Mouse (Mus musculus): ENCODE measurements around the gene Pigk. TPM values are rescaled to one million over a fixed set of nuclear protein-coding genes. Genes with fewer than 3 reads are reported as not detected.

Gene Pigk
- polyA plus RNA-seq (2015; fragmentation: Nextera tagmentation; extraction: Ambion mirVana), result 41.5 and 44.6 TPM in 2 replicates

- peak within 1 kb of the TSS; percentile 83 for H3K9ac ChIP-seq (replicated peaks; ENCODE audit: low read depth)
- DNase-seq (ENCODE audit: low spot score), result peak; percentile 95
- no peaks in the 10 kb centered on the region for H3K27me3 ChIP-seq (replicated peaks; ENCODE audit: insufficient read depth, low read length)
- H3K36me3 ChIP-seq (ENCODE audit: insufficient read depth, low read length), result no peaks in the 10 kb centered on the region
- no peak for TF ChIP-seq CTCF (IDR thresholded peaks at IDR 0.05)
- no peak for TF ChIP-seq EP300 (IDR thresholded peaks at IDR 0.05)
- no peaks in the 10 kb centered on the region for H3K9me3 ChIP-seq (ENCODE audit: low read length)
- H3K4me2 ChIP-seq (replicated peaks; ENCODE audit: low read depth, low read length), result peak within 1 kb of the TSS; percentile 92
- H3K27ac ChIP-seq (ENCODE audit: low read length), result no peak within 1 kb of the TSS
- peak within 1 kb of the TSS; percentile 93 for H3K4me3 ChIP-seq (ENCODE audit: low read depth, low read length)
- ATAC-seq, result peak; percentile 92
- H3K4me1 ChIP-seq (ENCODE audit: insufficient read depth, low read depth, low read length), result no peaks in the 10 kb centered on the region
- under 1% methylated on average over 42 of the region's 48 CpGs for WGBS
Measured at GRCm38 (mm10) chr3:152713991-152714902, at the start of gene Pigk. Pigk (plus strand) TSS chr3:152714100.

DNA sequence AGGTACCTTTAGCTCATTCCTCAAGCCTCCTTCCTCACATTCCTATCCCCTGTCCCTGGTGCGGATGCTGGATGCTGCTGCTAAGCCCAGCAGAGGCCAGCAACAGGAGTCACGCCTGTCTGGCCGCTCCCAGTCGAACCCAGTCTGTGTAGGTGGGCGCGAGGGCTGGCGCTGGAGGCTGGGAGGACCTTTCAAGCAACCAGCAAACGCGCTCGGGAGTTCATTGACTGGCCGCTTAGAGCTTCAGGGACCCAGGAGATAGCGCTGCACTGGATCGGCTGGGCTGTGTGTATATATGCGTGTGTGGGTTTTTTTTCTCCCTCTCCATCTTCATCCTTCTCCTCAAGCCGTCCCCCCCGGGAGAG lies 46.9 kb upstream of the Pigk start:
- TF ChIP-seq EP300 (IDR thresholded peaks at IDR 0.05) (no peak), CTCF (IDR thresholded peaks at IDR 0.05) (no peak)
- no peak overlapping the region for H3K4me3 ChIP-seq (ENCODE audit: low read depth, low read length)
- H3K9me3 ChIP-seq (ENCODE audit: low read length), result no peaks in the 10 kb centered on the region
- no peak overlapping the region for H3K27ac ChIP-seq (ENCODE audit: low read length)
- H3K4me1 ChIP-seq (ENCODE audit: insufficient read depth, low read depth, low read length), result no peaks in the 10 kb centered on the region
- 2% methylated on average over 16 of the region's 16 CpGs for WGBS
- no peaks in the 10 kb centered on the region for H3K36me3 ChIP-seq (ENCODE audit: insufficient read depth, low read length)
- H3K4me2 ChIP-seq (replicated peaks; ENCODE audit: low read depth, low read length), result peak overlapping the region; percentile 75
- ATAC-seq (no peak), DNase-seq (ENCODE audit: low spot score) (no peak)
- no peak overlapping the region for H3K9ac ChIP-seq (replicated peaks; ENCODE audit: low read depth)
- peaks cover 13% of the 10 kb centered on the region for H3K27me3 ChIP-seq (replicated peaks; ENCODE audit: insufficient read depth, low read length)

GRCm38 (mm10) chr3:152667356-152668211 lies 46.3 kb upstream of the Pigk start:
- H3K4me2 ChIP-seq (replicated peaks; ENCODE audit: low read depth, low read length), result peak overlapping the region; percentile 75
- no peak overlapping the region for H3K9ac ChIP-seq (replicated peaks; ENCODE audit: low read depth)
- H3K4me3 ChIP-seq (ENCODE audit: low read depth, low read length), result peak overlapping the region; percentile 37
- no peaks in the 10 kb centered on the region for H3K4me1 ChIP-seq (ENCODE audit: insufficient read depth, low read depth, low read length)
- no peak overlapping the region for H3K27ac ChIP-seq (ENCODE audit: low read length)
- DNase-seq (ENCODE audit: low spot score), result peak; percentile 20
- ATAC-seq, result peak; percentile 67
- WGBS, result under 1% methylated on average over 59 of the region's 82 CpGs
- H3K36me3 ChIP-seq (ENCODE audit: insufficient read depth, low read length), result no peaks in the 10 kb centered on the region
- no peaks in the 10 kb centered on the region for H3K9me3 ChIP-seq (ENCODE audit: low read length)
- peaks cover 13% of the 10 kb centered on the region for H3K27me3 ChIP-seq (replicated peaks; ENCODE audit: insufficient read depth, low read length)
- TF ChIP-seq EP300 (IDR thresholded peaks at IDR 0.05) (no peak), CTCF (IDR thresholded peaks at IDR 0.05) (no peak)

GRCm38 (mm10) chr3:152668239-152668638 lies 45.7 kb upstream of the Pigk start, which contains the start of gene Ak5:
Ak5 (minus strand) TSS chr3:152668360.
- Histone ChIP-seq H3K36me3 (ENCODE audit: insufficient read depth, low read length) (no peaks in the 10 kb centered on the region), H3K27ac (ENCODE audit: low read length) (no peak within 1 kb of the TSS), H3K4me2 (replicated peaks; ENCODE audit: low read depth, low read length) (peak within 1 kb of the TSS; percentile 75), H3K4me1 (ENCODE audit: insufficient read depth, low read depth, low read length) (no peaks in the 10 kb centered on the region), H3K27me3 (replicated peaks; ENCODE audit: insufficient read depth, low read length) (peaks cover 13% of the 10 kb centered on the region), H3K9ac (replicated peaks; ENCODE audit: low read depth) (no peak within 1 kb of the TSS), H3K9me3 (ENCODE audit: low read length) (no peaks in the 10 kb centered on the region), H3K4me3 (ENCODE audit: low read depth, low read length) (peak within 1 kb of the TSS; percentile 37)
- ATAC-seq, result no peak
- 5% methylated on average over 1 of the region's 5 CpGs for WGBS
- TF ChIP-seq CTCF (IDR thresholded peaks at IDR 0.05), result no peak
- no peak for TF ChIP-seq EP300 (IDR thresholded peaks at IDR 0.05)
- DNase-seq (ENCODE audit: low spot score), result no peak

DNA sequence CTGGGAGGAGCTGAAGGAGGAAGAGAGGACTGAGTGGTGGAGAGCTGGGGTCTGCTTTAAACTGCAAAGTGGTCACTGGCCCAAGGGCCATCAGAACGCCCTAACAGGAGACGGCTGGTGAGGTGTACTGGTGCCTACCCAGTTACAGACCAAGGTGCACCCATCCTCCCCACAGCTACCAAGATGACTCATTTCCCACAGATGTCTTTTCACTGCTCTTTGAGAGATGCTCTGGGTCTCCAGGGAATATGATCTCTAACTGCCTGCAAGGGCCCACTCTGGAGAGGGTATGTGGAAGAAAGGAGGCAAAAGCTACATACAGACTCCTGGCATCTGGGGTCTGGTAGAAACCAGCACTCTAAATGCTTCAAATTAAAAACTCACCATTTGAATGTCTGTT lies 45.1 kb upstream of the Pigk start:
- no peak overlapping the region for H3K4me2 ChIP-seq (replicated peaks; ENCODE audit: low read depth, low read length)
- H3K9me3 ChIP-seq (ENCODE audit: low read length), result no peaks in the 10 kb centered on the region
- ATAC-seq, result no peak
- H3K4me1 ChIP-seq (ENCODE audit: insufficient read depth, low read depth, low read length), result no peaks in the 10 kb centered on the region
- no peak for DNase-seq (ENCODE audit: low spot score)
- WGBS, result 74% methylated on average over 2 of the region's 2 CpGs
- TF ChIP-seq EP300 (IDR thresholded peaks at IDR 0.05) (no peak), CTCF (IDR thresholded peaks at IDR 0.05) (no peak)
- H3K4me3 ChIP-seq (ENCODE audit: low read depth, low read length), result no peak overlapping the region
- H3K27ac ChIP-seq (ENCODE audit: low read length), result no peak overlapping the region
- no peak overlapping the region for H3K9ac ChIP-seq (replicated peaks; ENCODE audit: low read depth)
- H3K27me3 ChIP-seq (replicated peaks; ENCODE audit: insufficient read depth, low read length), result peaks cover 13% of the 10 kb centered on the region
- no peaks in the 10 kb centered on the region for H3K36me3 ChIP-seq (ENCODE audit: insufficient read depth, low read length)

GRCm38 (mm10) chr3:152669783-152670182 lies 44.1 kb upstream of the Pigk start:
- no peak overlapping the region for H3K27ac ChIP-seq (ENCODE audit: low read length)
- no peak for ATAC-seq
- DNase-seq (ENCODE audit: low spot score), result no peak
- H3K9me3 ChIP-seq (ENCODE audit: low read length), result no peaks in the 10 kb centered on the region
- no peaks in the 10 kb centered on the region for H3K36me3 ChIP-seq (ENCODE audit: insufficient read depth, low read length)
- H3K9ac ChIP-seq (replicated peaks; ENCODE audit: low read depth), result no peak overlapping the region
- TF ChIP-seq EP300 (IDR thresholded peaks at IDR 0.05), result no peak
- no peak for TF ChIP-seq CTCF (IDR thresholded peaks at IDR 0.05)
- peaks cover 13% of the 10 kb centered on the region for H3K27me3 ChIP-seq (replicated peaks; ENCODE audit: insufficient read depth, low read length)
- H3K4me1 ChIP-seq (ENCODE audit: insufficient read depth, low read depth, low read length), result no peaks in the 10 kb centered on the region
- 50% methylated on average over 3 of the region's 3 CpGs for WGBS
- no peak overlapping the region for H3K4me3 ChIP-seq (ENCODE audit: low read depth, low read length)
- H3K4me2 ChIP-seq (replicated peaks; ENCODE audit: low read depth, low read length), result no peak overlapping the region
